Mouse (Mus musculus) MN1 (cell line): ENCODE data around the gene Treml1.

Experiments
- DNase-seq: peaks from one replicate; pipeline ENCODE4 v3.0.0-alpha.2; 2016; ENCODE audit warnings: low spot score

The Treml1 gene

DNA sequence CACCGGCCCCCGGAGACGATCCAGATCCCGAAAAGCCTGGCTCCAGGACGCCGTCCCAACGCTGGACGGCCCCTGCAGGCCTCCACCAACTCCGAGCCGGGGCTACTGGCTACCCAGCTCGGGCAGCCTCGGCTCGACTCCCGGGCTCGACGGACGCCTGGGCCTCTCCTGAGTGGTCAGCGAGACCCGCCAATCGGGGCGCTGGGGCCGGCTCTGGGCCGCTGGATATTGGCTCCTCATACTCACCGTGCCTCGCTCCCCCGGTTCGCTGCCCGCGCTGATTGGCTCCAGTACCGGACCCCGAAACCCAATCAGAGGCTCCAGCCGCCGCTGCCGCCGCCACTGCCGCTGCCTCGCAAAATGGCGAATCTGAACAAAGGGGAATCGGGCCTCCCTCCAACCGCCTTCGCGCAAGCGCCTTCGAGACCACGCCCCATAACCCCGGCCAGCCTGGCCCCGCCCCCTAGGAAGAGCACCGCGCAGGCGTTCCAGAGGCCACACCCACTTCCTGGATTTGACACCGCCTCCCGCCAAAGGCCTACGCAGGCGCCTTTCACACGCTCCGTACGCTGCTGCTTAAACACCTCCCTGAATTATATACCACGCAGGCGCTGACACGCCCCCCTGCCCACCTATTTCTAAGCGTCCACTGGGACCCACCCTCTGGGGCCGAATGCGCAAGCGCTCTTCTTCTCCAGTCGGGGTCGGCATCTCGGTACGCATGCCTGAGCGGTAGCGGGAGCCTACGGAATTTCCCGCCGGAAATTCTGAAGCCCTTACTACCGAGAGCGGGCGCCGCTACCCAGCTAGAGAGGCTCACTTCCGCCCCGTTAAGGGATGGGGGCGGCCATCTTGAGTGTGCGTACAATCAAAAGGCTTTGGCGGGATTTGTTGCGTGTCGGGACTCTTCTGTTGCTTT lies 49.9 kb downstream of the Treml1 start, which contains the start of the genes Nfya and Oard1:
TSS of gene Nfya (minus strand) at position 527 of the 919 bp plus-strand sequence.
TSS of gene Oard1 (plus strand) at position 635 of the 919 bp plus-strand sequence.
- DNase-seq = peak; percentile 100

DNA sequence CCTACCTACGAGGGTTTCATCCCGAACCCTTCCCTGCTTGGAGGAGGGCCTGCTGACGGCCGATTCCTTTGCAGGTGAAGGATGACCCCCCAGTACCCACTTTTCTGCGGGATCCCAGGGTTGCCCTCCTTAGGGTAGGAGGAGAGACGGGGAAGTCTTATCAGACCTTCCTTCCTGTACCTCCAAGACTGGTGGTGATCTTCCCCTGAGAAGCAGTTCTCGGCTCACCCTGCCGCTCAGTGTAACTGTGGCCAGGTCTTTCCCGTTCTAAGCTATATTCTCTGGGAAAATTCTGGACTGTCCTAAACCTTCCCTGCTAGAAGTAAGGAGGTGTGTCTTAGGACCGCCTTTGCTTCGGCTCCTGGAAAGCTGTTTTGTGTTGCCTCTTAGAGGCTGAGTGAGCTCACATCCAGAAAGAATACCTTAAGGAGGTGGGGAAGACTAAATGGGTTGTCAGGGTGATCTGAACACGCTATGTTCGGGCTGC lies 50.6 kb downstream of the Treml1 start:
- DNase-seq = peak; percentile 71

DNA sequence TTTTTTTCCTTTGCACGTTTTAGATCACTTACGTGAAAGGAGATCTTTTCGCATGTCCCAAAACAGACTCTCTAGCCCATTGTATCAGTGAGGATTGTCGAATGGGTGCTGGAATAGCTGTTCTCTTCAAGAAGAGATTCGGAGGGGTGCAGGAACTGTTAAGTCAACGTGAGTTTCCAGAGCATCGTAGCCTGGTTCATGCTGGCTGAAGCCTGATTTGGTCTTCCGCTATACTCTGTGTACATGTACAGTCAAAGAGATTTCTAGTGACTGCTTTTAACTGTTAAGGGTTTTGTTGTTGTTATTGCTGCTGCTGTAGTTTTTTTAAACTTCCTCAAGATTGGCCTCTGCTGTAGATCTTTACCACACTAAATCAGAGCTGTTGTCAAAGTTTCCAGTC lies 51.5 kb downstream of the Treml1 start:
- DNase-seq = no peak

DNA sequence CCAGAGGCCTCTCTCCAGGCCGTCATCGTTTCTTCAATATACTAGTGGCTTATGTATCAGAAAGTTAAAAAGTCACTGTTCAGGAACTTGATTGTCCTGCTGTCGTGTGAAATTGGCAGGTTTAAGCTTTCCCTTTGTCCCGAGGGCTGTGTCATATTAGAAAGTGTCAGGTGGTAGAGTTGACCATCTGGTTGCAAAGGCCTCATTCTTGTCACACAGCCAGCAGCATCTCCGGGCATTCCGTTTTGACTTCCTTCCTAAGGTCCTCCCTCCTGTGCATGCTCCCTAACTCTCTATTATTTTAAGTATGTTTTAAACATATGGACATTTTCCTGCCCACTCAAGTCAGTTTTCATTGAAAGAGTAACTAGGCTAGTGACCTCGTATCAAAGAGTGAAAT lies 56.3 kb downstream of the Treml1 start:
- no peak for DNase-seq
